Mouse (Mus musculus) heart, embryonic 14.5 days (tissue): ENCODE data around the gene Cers4. TPM values are rescaled to one million over a fixed set of nuclear protein-coding genes. Genes with fewer than 3 reads are reported as not detected.

Source experiments
- ATAC-seq: fragments of 200-750 bp; cut with Nextera tagmentation; 2 replicates; pipeline ENCODE4 v1.8.0; 2017; ENCODE audit warnings: low read depth, moderate TSS enrichment; ENCODE audit not compliant: insufficient number of reproducible peaks, insufficient read depth, low FRiP score
- H3K27ac ChIP-seq, 2 experiments: fragments of 200-500 bp in 1 of 2; fragments of 300-500 bp in 1 of 2; sonication (generic) in 1 of 2; replicated peaks in 1 of 2; 2 replicates each; pipeline ENCODE4 v1.5.1; 2012 to 2014; ENCODE audit warnings: low read depth in 2 of 2, low read length in 2 of 2, control low read depth in 1 of 2, mild to moderate bottlenecking in 1 of 2, mixed read lengths in 1 of 2; ENCODE audit not compliant: control insufficient read depth in 1 of 2, insufficient read depth in 1 of 2
- H3K27me3 ChIP-seq: fragments of 300-500 bp; sonication (generic); 2 replicates; pipeline ENCODE4 v1.6.1; 2014; ENCODE audit warnings: mild to moderate bottlenecking, low read length, control low read depth; ENCODE audit not compliant: control insufficient read depth, insufficient read depth
- H3K36me3 ChIP-seq: fragments of 300-500 bp; sonication (generic); 2 replicates; pipeline ENCODE4 v1.6.1; 2014; ENCODE audit warnings: mild to moderate bottlenecking, control low read depth, low read length, mixed read lengths; ENCODE audit not compliant: control insufficient read depth, insufficient read depth
- H3K4me1 ChIP-seq, 2 experiments: fragments of 200-500 bp in 1 of 2; fragments of 300-500 bp in 1 of 2; sonication (generic) in 1 of 2; 2 replicates each; pipeline ENCODE4 v1.6.1; 2012 to 2014; ENCODE audit warnings: low read length in 2 of 2, control low read depth in 1 of 2, mixed read lengths in 1 of 2; ENCODE audit not compliant: control insufficient read depth in 2 of 2, insufficient read depth in 2 of 2
- H3K4me2 ChIP-seq: fragments of 300-500 bp; sonication (generic); 2 replicates; pipeline ENCODE4 v1.6.1; 2014; ENCODE audit warnings: mild to moderate bottlenecking, low read length
- H3K4me3 ChIP-seq, 2 experiments: fragments of 200-500 bp in 1 of 2; fragments of 300-500 bp in 1 of 2; sonication (generic) in 1 of 2; 2 replicates each; pipeline ENCODE4 v1.5.1; 2012 to 2014; ENCODE audit warnings: low read length in 2 of 2, mild to moderate bottlenecking in 2 of 2, control low read depth in 1 of 2, low read depth in 1 of 2, moderate library complexity in 1 of 2; ENCODE audit not compliant: control insufficient read depth in 1 of 2, insufficient read depth in 1 of 2
- H3K9ac ChIP-seq: fragments of 300-500 bp; sonication (generic); 2 replicates; pipeline ENCODE4 v1.6.1; 2014; ENCODE audit warnings: mild to moderate bottlenecking, low read length
- H3K9me3 ChIP-seq: fragments of 300-500 bp; sonication (generic); 2 replicates; pipeline ENCODE4 v1.6.1; 2016; ENCODE audit warnings: low read length, control low read depth; ENCODE audit not compliant: control insufficient read depth
- WGBS: fragments of 180-500 bp; shearing (Covaris S2); extraction: QIAGEN DNeasy Blood & Tissue Kit; methylation state at CpG from one replicate; pipeline ENCODE4 v1.1.7; 2014; 5-methylcytosine and 5-hydroxymethylcytosine counted together
- polyA plus RNA-seq: library from polyadenylated mRNA; unstranded; fragments of >200 nt; fragmentation: Nextera tagmentation; extraction: Ambion mirVana; gene quantifications from 2 replicates; pipeline ENCODE4 v1.2.1, GENCODE M21; 2014

Gene Cers4
- polyA plus RNA-seq, 1 experiment from 2014 or later: 52.9 TPM

- Histone ChIP-seq H3K9ac (no peak overlapping the region), H3K27me3 (no peaks in the 10 kb centered on the region), H3K9me3 (no peaks in the 10 kb centered on the region), H3K4me2 (no peak overlapping the region), H3K36me3 (no peaks in the 10 kb centered on the region), H3K4me1 (peaks cover 0 to 3% of the 10 kb centered on the region in 2 experiments; a peak in 1 of 4 replicates), H3K27ac (no peak overlapping the region), H3K4me3 (no peak overlapping the region)
- ATAC-seq: no peak
- 71% methylated on average over 6 of the region's 6 CpGs for WGBS
Observed at GRCm38 (mm10) chr8:4483330-4483729, 9.5 kb upstream of the Cers4 start.

GRCm38 (mm10) chr8:4493686-4494440 is 1.0 kb downstream of the Cers4 start:
- 7% methylated on average over 21 of the region's 21 CpGs for WGBS
- no peaks in the 10 kb centered on the region for H3K27me3 ChIP-seq
- H3K9me3 ChIP-seq: no peaks in the 10 kb centered on the region
- peak overlapping the region; percentile 87 for H3K9ac ChIP-seq
- H3K4me3 ChIP-seq: peak overlapping the region; percentile 79 to 84
- H3K4me2 ChIP-seq: peak overlapping the region; percentile 91
- peaks cover 10% of the 10 kb centered on the region for H3K36me3 ChIP-seq
- H3K4me1 ChIP-seq: peaks cover 10 to 39% of the 10 kb centered on the region in 2 experiments
- ATAC-seq: peak; percentile 28; the same call in 1 of the 2 replicates
- peak overlapping the region; percentile 84 to 95 for H3K27ac ChIP-seq

- H3K27ac ChIP-seq: no peak overlapping the region
- no peak for ATAC-seq
- H3K4me2 ChIP-seq: 0 out of 2 replicates have a peak overlapping the region, but pooled peaks have one; percentile 9
- no peaks in the 10 kb centered on the region for H3K27me3 ChIP-seq
- H3K36me3 ChIP-seq: peaks cover 21% of the 10 kb centered on the region
- no peaks in the 10 kb centered on the region for H3K9me3 ChIP-seq
- no peak overlapping the region for H3K4me3 ChIP-seq
- WGBS: 67% methylated on average over 6 of the region's 6 CpGs
- no peak overlapping the region for H3K9ac ChIP-seq
- peaks cover 12 to 48% of the 10 kb centered on the region in 2 experiments for H3K4me1 ChIP-seq
Observed at GRCm38 (mm10) chr8:4495976-4496375, 3.1 kb downstream of the Cers4 start.

- Histone ChIP-seq H3K27ac (no peak overlapping the region), H3K9ac (no peak overlapping the region), H3K9me3 (no peaks in the 10 kb centered on the region), H3K4me2 (no peak overlapping the region), H3K27me3 (no peaks in the 10 kb centered on the region), H3K4me1 (peaks cover 10 to 42% of the 10 kb centered on the region in 2 experiments), H3K4me3 (no peak overlapping the region), H3K36me3 (peaks cover 36% of the 10 kb centered on the region)
- 97% methylated on average over 1 of the region's 1 CpGs for WGBS
- no peak for ATAC-seq
Observed at GRCm38 (mm10) chr8:4497610-4498009, 4.8 kb downstream of the Cers4 start.

GRCm38 (mm10) chr8:4505364-4505763 is 12.5 kb downstream of the Cers4 start:
- no peak for ATAC-seq

GRCm38 (mm10) chr8:4507527-4507926 is 14.7 kb downstream of the Cers4 start:
- no peak overlapping the region for H3K4me2 ChIP-seq
- H3K9ac ChIP-seq: no peak overlapping the region
- H3K27me3 ChIP-seq: no peaks in the 10 kb centered on the region
- no peak for ATAC-seq
- H3K36me3 ChIP-seq: peaks cover 21% of the 10 kb centered on the region
- H3K4me1 ChIP-seq: peaks cover 32 to 65% of the 10 kb centered on the region in 2 experiments
- WGBS: 62% methylated on average over 5 of the region's 5 CpGs
- no peak overlapping the region for H3K4me3 ChIP-seq
- H3K9me3 ChIP-seq: no peaks in the 10 kb centered on the region
- H3K27ac ChIP-seq: no peak overlapping the region

More at GRCm38 (mm10) chr8:4505364-4505763, 12.5 kb downstream of the Cers4 start:
- Histone ChIP-seq H3K27ac (no peak overlapping the region; a peak in 1 of 4 replicates), H3K9ac (no peak overlapping the region), H3K9me3 (no peaks in the 10 kb centered on the region), H3K36me3 (peaks cover 33% of the 10 kb centered on the region), H3K4me2 (no peak overlapping the region), H3K4me3 (no peak overlapping the region), H3K4me1 (peaks cover 12 to 49% of the 10 kb centered on the region in 2 experiments), H3K27me3 (no peaks in the 10 kb centered on the region)
- WGBS: 70% methylated on average over 1 of the region's 1 CpGs

- ATAC-seq: no peak
- 80% methylated on average over 4 of the region's 4 CpGs for WGBS
- Histone ChIP-seq H3K4me1 (peaks cover 41 to 84% of the 10 kb centered on the region in 2 experiments), H3K4me2 (peak overlapping the region; percentile 51), H3K27me3 (no peaks in the 10 kb centered on the region), H3K9me3 (no peaks in the 10 kb centered on the region), H3K36me3 (peaks cover 10% of the 10 kb centered on the region; the same call in 1 of the 2 replicates), H3K9ac (0 out of 2 replicates have a peak overlapping the region, but pooled peaks have one; percentile 62), H3K4me3 (no peak overlapping the region), H3K27ac (peak overlapping the region; percentile 93 to 98)
Observed at GRCm38 (mm10) chr8:4510824-4511223, 18.0 kb downstream of the Cers4 start.
